Mouse (Mus musculus) monocyte, adult 2 months (primary cell): ENCODE data around the gene Gm20422.
"Not testable (repeated sequence)": the region's sequence is repeated elsewhere in the genome, so short reads cannot be mapped to it uniquely, and the experiment has no call there.

Source experiments
- DNase-seq, 2 experiments: peaks; one replicate each; pipeline ENCODE4 v3.0.0; 2022; ENCODE audit warnings: low spot score in 2 of 2, low read depth in 1 of 2

The Gm20422 gene

GRCm38 (mm10) chr8:69715366-69715765 lies 59.3 kb downstream of the Gm20422 start:
- DNase-seq, result no peak

- DNase-seq, result no peak
These were observed 61.2 kb downstream of the Gm20422 start for GRCm38 (mm10) chr8:69713516-69713915.

GRCm38 (mm10) chr8:69710624-69711023 lies 64.1 kb downstream of the Gm20422 start, which contains the start of gene Zfp869:
TSS of gene Zfp869 (minus strand) at chr8:69710724.
- not testable (repeated sequence) for DNase-seq

- DNase-seq, result no peak
These were observed 72.9 kb downstream of the Gm20422 start for GRCm38 (mm10) chr8:69701810-69702209.
